17 mouse cellular contexts compared by ENCODE assay signal in the genomic region with DNA sequence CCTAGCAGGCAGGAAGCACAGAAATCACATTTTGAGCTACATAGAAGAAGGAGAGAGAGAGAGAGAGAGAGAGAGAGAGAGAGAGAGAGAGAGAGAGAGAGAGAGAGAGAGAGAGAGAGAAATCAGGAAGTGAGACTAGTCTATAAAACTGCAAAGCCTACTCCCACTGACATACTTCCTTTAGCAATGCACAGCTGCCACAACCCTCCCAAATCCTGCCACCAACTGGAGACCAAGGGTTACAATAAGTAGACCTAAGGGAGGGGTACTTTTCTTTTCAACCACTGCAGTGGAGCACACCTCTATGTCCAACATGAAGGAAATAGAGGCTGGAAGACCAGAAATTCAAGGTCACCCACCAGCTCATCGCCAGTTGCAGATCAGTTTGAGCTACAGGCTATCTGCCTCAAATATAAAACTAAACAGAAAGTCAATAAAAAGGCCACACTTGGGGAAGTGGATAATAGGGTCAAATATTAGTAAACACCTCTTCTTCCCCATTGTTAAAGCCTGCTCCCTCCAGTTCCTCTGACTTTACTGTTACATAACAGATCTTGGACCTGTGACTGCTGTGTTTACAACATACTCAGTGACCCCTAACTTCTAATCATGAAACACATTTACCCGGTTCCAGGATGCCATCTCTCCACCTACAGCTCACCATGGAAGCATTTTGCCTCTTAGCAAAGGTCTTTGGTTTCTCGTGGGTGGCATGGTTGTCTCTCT. TPM values are rescaled to one million over a fixed set of nuclear protein-coding genes. Genes with fewer than 3 reads are reported as not detected.
DNase-seq lines count a peak whose midpoint lies in the region; ATAC-seq and TF ChIP-seq lines count a peak whose summit lies in the region.
"Had no signal": no experiment of that assay in that cellular context is flagged by ENCODE, and none has a peak within 500 bp of the region (broad histone marks: within the 10 kb centered on the region; RNA-seq: fewer than 3 reads in every experiment).

No protein-coding gene starts in this region.

- no peaks in the 10 kb centered on the region; the same call in 1 of the 2 replicates for H3K27me3 ChIP-seq in kidney, adult 2 months (replicated peaks; ENCODE audit: control insufficient read depth, insufficient read depth, low read length)
- H3K27me3 ChIP-seq in intestine, postnatal 0 days (replicated peaks; ENCODE audit: control insufficient read depth, insufficient read depth, low read length): no peaks in the 10 kb centered on the region
- no peaks in the 10 kb centered on the region for H3K27me3 ChIP-seq in spleen, adult 2 months (ENCODE audit: control insufficient read depth, insufficient read depth, low read length)
- H3K27me3 ChIP-seq in hindbrain, embryonic 12.5 days: no peaks in the 10 kb centered on the region
- H3K27me3 ChIP-seq in forebrain, embryonic 14.5 days (replicated peaks; ENCODE audit: control insufficient read depth, insufficient read depth, low read length): no peaks in the 10 kb centered on the region
- H3K27me3 ChIP-seq: embryonic facial prominence, embryonic 13.5 days; forebrain, embryonic 12.5 days; hindbrain, embryonic 13.5 days; kidney, embryonic 15.5 days; midbrain, embryonic 12.5 days; neural tube, embryonic 13.5 days had no signal

- TF ChIP-seq CTCF in kidney, adult 2 months (conservative IDR thresholded peaks at IDR 0.05; ENCODE audit: insufficient read depth, insufficient read length, low read depth, low read length): 0 out of 2 replicates have a peak, but pooled peaks have one; percentile 5
- peak; percentile 39 for TF ChIP-seq CTCF in intestine, postnatal 0 days (IDR thresholded peaks at IDR 0.05; ENCODE audit: low read depth)
- TF ChIP-seq CTCF in spleen, adult 2 months (IDR thresholded peaks at IDR 0.05; ENCODE audit: extremely low read depth, insufficient read depth, insufficient read length, insufficient replicate concordance): no peak

- H3K36me3 ChIP-seq in kidney, adult 2 months (ENCODE audit: control insufficient read depth, insufficient read depth, low read length): no peaks in the 10 kb centered on the region
- H3K36me3 ChIP-seq in intestine, postnatal 0 days (ENCODE audit: control insufficient read depth, insufficient read depth): no peaks in the 10 kb centered on the region
- H3K36me3 ChIP-seq in spleen, adult 2 months (ENCODE audit: control insufficient read depth, insufficient read depth, low read length): no peaks in the 10 kb centered on the region
- no peaks in the 10 kb centered on the region for H3K36me3 ChIP-seq in hindbrain, embryonic 12.5 days
- H3K36me3 ChIP-seq in forebrain, embryonic 14.5 days (ENCODE audit: control insufficient read depth, insufficient read depth, low read length): no peaks in the 10 kb centered on the region
- H3K36me3 ChIP-seq: embryonic facial prominence, embryonic 13.5 days; forebrain, embryonic 12.5 days; hindbrain, embryonic 13.5 days; kidney, embryonic 15.5 days; limb, embryonic 10.5 days; midbrain, embryonic 12.5 days; neural tube, embryonic 13.5 days had no signal

- no peaks in the 10 kb centered on the region for H3K9me3 ChIP-seq in intestine, postnatal 0 days (ENCODE audit: control insufficient read depth)
- no peaks in the 10 kb centered on the region for H3K9me3 ChIP-seq in hindbrain, embryonic 12.5 days (replicated peaks)
- no peaks in the 10 kb centered on the region for H3K9me3 ChIP-seq in forebrain, embryonic 14.5 days (replicated peaks; ENCODE audit: control insufficient read depth, low read length)
- H3K9me3 ChIP-seq: embryonic facial prominence, embryonic 13.5 days; forebrain, embryonic 12.5 days; hindbrain, embryonic 13.5 days; kidney, embryonic 15.5 days; limb, embryonic 10.5 days; midbrain, embryonic 12.5 days; neural tube, embryonic 13.5 days had no signal

- no peak overlapping the region for H3K4me2 ChIP-seq in intestine, postnatal 0 days (replicated peaks; ENCODE audit: low read depth)
- no peak overlapping the region for H3K4me2 ChIP-seq in hindbrain, embryonic 12.5 days (replicated peaks)
- H3K4me2 ChIP-seq in forebrain, embryonic 14.5 days (ENCODE audit: low read length): no peak overlapping the region
- H3K4me2 ChIP-seq: embryonic facial prominence, embryonic 13.5 days; forebrain, embryonic 12.5 days; heart, embryonic 11.5 days; hindbrain, embryonic 13.5 days; kidney, embryonic 15.5 days; midbrain, embryonic 12.5 days; neural tube, embryonic 13.5 days had no signal

- H3K4me3 ChIP-seq in kidney, adult 2 months (ENCODE audit: insufficient read depth, low read depth, low read length): no peak overlapping the region
- H3K4me3 ChIP-seq in intestine, postnatal 0 days (ENCODE audit: low read depth, low read length): no peak overlapping the region
- H3K4me3 ChIP-seq in spleen, adult 2 months (ENCODE audit: extremely low read depth, insufficient read depth, insufficient read length): no peak overlapping the region
- no peak overlapping the region for H3K4me3 ChIP-seq in hindbrain, embryonic 12.5 days
- no peak overlapping the region for H3K4me3 ChIP-seq in forebrain, embryonic 14.5 days (ENCODE audit: low read depth, low read length)
- H3K4me3 ChIP-seq: embryonic facial prominence, embryonic 13.5 days; forebrain, embryonic 12.5 days; hindbrain, embryonic 13.5 days; kidney, embryonic 15.5 days; limb, embryonic 10.5 days; midbrain, embryonic 12.5 days; neural tube, embryonic 13.5 days had no signal

- H3K4me1 ChIP-seq in kidney, adult 2 months (ENCODE audit: control insufficient read depth, insufficient read depth, low read length): no peaks in the 10 kb centered on the region; the same call in 1 of the 2 replicates
- H3K4me1 ChIP-seq in intestine, postnatal 0 days (replicated peaks; ENCODE audit: control insufficient read depth, insufficient read depth, low read length): no peaks in the 10 kb centered on the region
- peaks cover 12% of the 10 kb centered on the region for H3K4me1 ChIP-seq in spleen, adult 2 months (ENCODE audit: control insufficient read depth, insufficient read depth, insufficient read length)
- H3K4me1 ChIP-seq in hindbrain, embryonic 12.5 days: no peaks in the 10 kb centered on the region
- no peaks in the 10 kb centered on the region for H3K4me1 ChIP-seq in forebrain, embryonic 14.5 days (ENCODE audit: control insufficient read depth, insufficient read depth, low read length)
- H3K4me1 ChIP-seq: embryonic facial prominence, embryonic 13.5 days; forebrain, embryonic 12.5 days; hindbrain, embryonic 13.5 days; kidney, embryonic 15.5 days; limb, embryonic 10.5 days; midbrain, embryonic 12.5 days; neural tube, embryonic 13.5 days had no signal

- 52% methylated on average over 3 of the region's 3 CpGs for whole genome bisulfite sequencing in kidney, adult 2 months
- 68% methylated on average over 3 of the region's 3 CpGs for WGBS in intestine, postnatal 0 days
- WGBS in spleen, adult 2 months: 61% methylated on average over 3 of the region's 3 CpGs
- WGBS in hindbrain, embryonic 12.5 days: 82% methylated on average over 3 of the region's 3 CpGs
- WGBS in forebrain, embryonic 14.5 days: 84% methylated on average over 3 of the region's 3 CpGs

- H3K27ac ChIP-seq in kidney, adult 2 months (ENCODE audit: insufficient read depth, low read depth, low read length): no peak overlapping the region
- no peak overlapping the region for H3K27ac ChIP-seq in intestine, postnatal 0 days (ENCODE audit: low read depth, low read length)
- H3K27ac ChIP-seq in spleen, adult 2 months (ENCODE audit: insufficient read depth, low read length): peak overlapping the region; percentile 24
- H3K27ac ChIP-seq in hindbrain, embryonic 12.5 days: no peak overlapping the region
- no peak overlapping the region for H3K27ac ChIP-seq in forebrain, embryonic 14.5 days (ENCODE audit: low read depth, low read length)
- H3K27ac ChIP-seq: embryonic facial prominence, embryonic 13.5 days; forebrain, embryonic 12.5 days; hindbrain, embryonic 13.5 days; kidney, embryonic 15.5 days; limb, embryonic 10.5 days; midbrain, embryonic 12.5 days; neural tube, embryonic 13.5 days had no signal

- 0 out of 2 replicates have a peak, but pooled peaks have one; percentile 41 for ATAC-seq in intestine, postnatal 0 days
- ATAC-seq in hindbrain, embryonic 12.5 days (ENCODE audit: low FRiP score): no peak
- ATAC-seq in forebrain, embryonic 14.5 days: no peak

- H3K9ac ChIP-seq in intestine, postnatal 0 days (ENCODE audit: low read depth, low read length): no peak overlapping the region
- H3K9ac ChIP-seq in hindbrain, embryonic 12.5 days: no peak overlapping the region
- H3K9ac ChIP-seq in forebrain, embryonic 14.5 days (ENCODE audit: low read length): no peak overlapping the region
- H3K9ac ChIP-seq: embryonic facial prominence, embryonic 13.5 days; forebrain, embryonic 12.5 days; hindbrain, embryonic 13.5 days; kidney, embryonic 15.5 days; midbrain, embryonic 12.5 days; neural tube, embryonic 13.5 days had no signal

- peak; percentile 15 for DNase-seq in kidney, adult 2 months
- no peak for DNase-seq in kidney, postnatal 25 days
- DNase-seq in B cell, adult 2 months: peak; percentile 61 to 63
- peak; percentile 41 to 53 for DNase-seq in spleen, adult 2 months (ENCODE audit: low read depth in 1 of 2, low spot score in 2 of 2)
- DNase-seq in gastrocnemius, adult 18-20 months (ENCODE audit: low spot score): no peak
- no peak for DNase-seq in forebrain, embryonic 14.5 days (ENCODE audit: low spot score)
- DNase-seq: cerebellum, postnatal 25 days had no signal

- no peak for TF ChIP-seq POLR2A in kidney, adult 2 months (IDR thresholded peaks at IDR 0.05; ENCODE audit: low read depth, low read length)
- no peak for TF ChIP-seq POLR2A in spleen, adult 2 months (IDR thresholded peaks at IDR 0.05; ENCODE audit: low read depth, low read length)

RNA-seq across cellular contexts. Expression of a gene that starts 20.8 kb away (rescaled TPM):
- 0.71 and 1.6 TPM in 2 replicates for polyA plus RNA-seq in kidney, adult 2 months (2012; rRNA removed)
- 3.1 and 3.8 TPM in 2 replicates for polyA plus RNA-seq in intestine, postnatal 0 days (2015; fragmentation: Nextera tagmentation; extraction: Ambion mirVana)
- polyA plus RNA-seq in spleen, adult 2 months (2012; rRNA removed): 3.5 and 5.8 TPM in 2 replicates
- polyA plus RNA-seq in hindbrain, embryonic 12.5 days (2016; fragmentation: Nextera tagmentation; extraction: Ambion mirVana): 6.0 and 6.5 TPM in 2 replicates
- total RNA-seq in gastrocnemius, adult 18-20 months (2021): 1 to 10 TPM; 6.6 to 6.9 TPM
- 6.0 and 7.2 TPM in 2 replicates for polyA plus RNA-seq in forebrain, embryonic 14.5 days (2014; fragmentation: Nextera tagmentation; extraction: Ambion mirVana)

Comparison
In these comparisons a context has a peak if more than half of its experiments do, and no peak if none do; other contexts are left out.
1. DNase-seq: peak in kidney, adult 2 months (single experiment), B cell, adult 2 months (2 of 2) and spleen, adult 2 months (2 of 2); none in kidney, postnatal 25 days (0 of 2), gastrocnemius, adult 18-20 months (single experiment) and forebrain, embryonic 14.5 days (single experiment).